Mouse (Mus musculus) natural killer cell, adult 2 months (primary cell): ENCODE data around the gene Pabpn1l.

Source experiments
- DNase-seq, 2 experiments: peaks; one replicate each; pipeline ENCODE4 v3.0.0; 2022; ENCODE audit warnings: low spot score in 2 of 2

Gene Pabpn1l

GRCm38 (mm10) chr8:122622727-122623126, at the start of gene Pabpn1l:
Pabpn1l (minus strand) TSS chr8:122622739.
- no peak for DNase-seq

- no peak for DNase-seq
Observed at GRCm38 (mm10) chr8:122671894-122672293, 49.4 kb upstream of the Pabpn1l start.

GRCm38 (mm10) chr8:122670718-122671117, 48.2 kb upstream of the Pabpn1l start:
- no peak for DNase-seq

- no peak for DNase-seq
Observed at GRCm38 (mm10) chr8:122670001-122670400, 47.5 kb upstream of the Pabpn1l start.

- no peak for DNase-seq
Observed at GRCm38 (mm10) chr8:122669370-122669769, 46.8 kb upstream of the Pabpn1l start.

GRCm38 (mm10) chr8:122667854-122668253, 45.3 kb upstream of the Pabpn1l start:
- DNase-seq: no peak

- peak; percentile 32 to 41 for DNase-seq
Observed at GRCm38 (mm10) chr8:122666827-122667226, 44.3 kb upstream of the Pabpn1l start.

- no peak for DNase-seq
Observed at GRCm38 (mm10) chr8:122666338-122666764, 43.8 kb upstream of the Pabpn1l start.

GRCm38 (mm10) chr8:122665667-122666316, 43.3 kb upstream of the Pabpn1l start:
- no peak for DNase-seq

- DNase-seq: no peak
Observed at GRCm38 (mm10) chr8:122665221-122665620, 42.7 kb upstream of the Pabpn1l start.

- no peak for DNase-seq
Observed at GRCm38 (mm10) chr8:122663670-122664069, 41.1 kb upstream of the Pabpn1l start.

- no peak for DNase-seq
Observed at GRCm38 (mm10) chr8:122663106-122663505, 40.6 kb upstream of the Pabpn1l start.

GRCm38 (mm10) chr8:122661894-122662293, 39.4 kb upstream of the Pabpn1l start:
- no peak for DNase-seq

GRCm38 (mm10) chr8:122661138-122661537, 38.6 kb upstream of the Pabpn1l start:
- DNase-seq: no peak

- DNase-seq: peak in 1 of 2 experiments; percentile 33
Observed at GRCm38 (mm10) chr8:122660022-122660421, 37.5 kb upstream of the Pabpn1l start.

GRCm38 (mm10) chr8:122658807-122659160, 36.2 kb upstream of the Pabpn1l start:
- DNase-seq: no peak

GRCm38 (mm10) chr8:122658149-122658806, 35.7 kb upstream of the Pabpn1l start:
- no peak for DNase-seq

GRCm38 (mm10) chr8:122656056-122656999, 33.8 kb upstream of the Pabpn1l start:
- DNase-seq: no peak

GRCm38 (mm10) chr8:122654768-122655167, 32.2 kb upstream of the Pabpn1l start:
- DNase-seq: no peak

- no peak for DNase-seq
Observed at GRCm38 (mm10) chr8:122652643-122653042, 30.1 kb upstream of the Pabpn1l start.

- no peak for DNase-seq
Observed at GRCm38 (mm10) chr8:122651326-122651921, 28.9 kb upstream of the Pabpn1l start.
